Mouse (Mus musculus) CD8-positive naive resting alpha-beta T cell, adult 57 days (primary cell): ENCODE measurements around the gene Gm3095. TPM values are rescaled to one million over a fixed set of nuclear protein-coding genes. Genes with fewer than 3 reads are reported as not detected.

Source experiments
- total RNA-seq: library from RNA; stranded (reverse); gene quantifications from one replicate; pipeline ENCODE4 v1.2.4, GENCODE M21; 2023

The Gm3095 gene
- total RNA-seq: not detected

DNA sequence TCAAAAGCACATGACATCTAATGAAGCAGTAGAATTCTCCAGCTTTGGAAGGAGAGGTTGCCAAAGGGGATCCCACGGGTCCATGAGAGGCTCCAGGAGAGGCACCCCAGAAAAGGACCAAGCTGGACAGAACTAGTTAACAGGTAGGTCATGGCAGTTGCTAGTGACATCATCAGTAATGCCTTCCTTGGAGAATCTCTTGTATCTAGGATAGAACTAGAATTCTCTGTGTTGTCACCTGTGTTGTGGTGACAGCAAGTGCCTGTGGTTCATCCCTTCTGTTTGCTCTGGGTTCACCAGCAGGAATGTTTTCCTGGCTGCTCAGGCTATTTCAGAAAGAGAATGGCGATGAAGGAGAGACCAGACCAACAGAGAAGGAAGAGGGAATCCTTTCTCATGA lies at the start of gene Gm3095:
Gene Gm3095, plus strand, starts transcription at position 301 of the 400 bp plus-strand sequence.

GRCm38 (mm10) chr14:3931456-3931855 lies 31.9 kb upstream of the Gm3095 start, which contains the start of gene Gm3029:
Gene Gm3029, plus strand, starts transcription at chr14:3931756.

GRCm38 (mm10) chr14:3998094-3998493 lies 34.7 kb downstream of the Gm3095 start, which contains the start of gene Gm3099:
Gene Gm3099, plus strand, starts transcription at chr14:3998394.

Other genes starting within 250 kb of the Gm3095 start
- gene Gm3002, start 153.5 kb upstream of the Gm3095 start, total RNA-seq: not detected
- not detected for gene Gm3033, start 117.3 kb upstream of the Gm3095 start, total RNA-seq
- gene Gm2916, start 79.4 kb upstream of the Gm3095 start, total RNA-seq: not detected
- gene Gm3029, start 31.8 kb upstream of the Gm3095 start, total RNA-seq: not detected
- gene Gm3099, start 34.8 kb downstream of the Gm3095 start, total RNA-seq: not detected
- gene Gm5796, start 60.4 kb downstream of the Gm3095 start, total RNA-seq: not detected
- gene Gm3115, start 120.6 kb downstream of the Gm3095 start, total RNA-seq: not detected
- gene Gm8108, start 147.0 kb downstream of the Gm3095 start, total RNA-seq: not detected
- not detected for gene Gm3127, start 201.5 kb downstream of the Gm3095 start, total RNA-seq
- not detected for gene Gm2974, start 219.0 kb downstream of the Gm3095 start, total RNA-seq